26 mouse cellular contexts compared by ENCODE assay signal in genomic region chr1:140205329-140205728, GRCm38 (mm10). TPM values are rescaled to one million over a fixed set of nuclear protein-coding genes. Genes with fewer than 3 reads are reported as not detected.
"Had no signal": no experiment of that assay in that cellular context is flagged by ENCODE, and none has a peak within 500 bp of the region (broad histone marks: within the 10 kb centered on the region; RNA-seq: fewer than 3 reads in every experiment).

No protein-coding gene starts in this region.

- H3K9ac ChIP-seq: heart, embryonic 13.5 days; heart, embryonic 15.5 days; hindbrain, embryonic 13.5 days; hindbrain, embryonic 15.5 days; kidney, embryonic 15.5 days; limb, embryonic 13.5 days; limb, embryonic 15.5 days; liver, embryonic 12.5 days; liver, embryonic 14.5 days had no signal

- H3K9me3 ChIP-seq: heart, embryonic 13.5 days; heart, embryonic 15.5 days; hindbrain, embryonic 13.5 days; hindbrain, embryonic 15.5 days; limb, embryonic 15.5 days; liver, embryonic 12.5 days had no signal

- H3K36me3 ChIP-seq: heart, embryonic 13.5 days; heart, embryonic 15.5 days; hindbrain, embryonic 13.5 days; hindbrain, embryonic 15.5 days; kidney, embryonic 15.5 days; limb, embryonic 13.5 days; limb, embryonic 15.5 days; liver, embryonic 12.5 days had no signal

- H3K4me1 ChIP-seq: heart, embryonic 13.5 days; heart, embryonic 15.5 days; hindbrain, embryonic 13.5 days; hindbrain, embryonic 15.5 days; kidney, embryonic 15.5 days; limb, embryonic 13.5 days; limb, embryonic 15.5 days; liver, embryonic 12.5 days had no signal

- H3K27ac ChIP-seq: heart, adult 2 months; heart, embryonic 13.5 days; heart, embryonic 15.5 days; hindbrain, embryonic 13.5 days; hindbrain, embryonic 15.5 days; hindbrain, postnatal 0 days; kidney, embryonic 15.5 days; kidney, postnatal 0 days; limb, embryonic 13.5 days; limb, embryonic 15.5 days; liver, embryonic 12.5 days; liver, embryonic 14.5 days had no signal

- DNase-seq: gastrocnemius, postnatal 14 days; gastrocnemius, postnatal 36 days; heart, adult 11 months; heart, adult 2 months; heart, postnatal 14 days; heart, postnatal 36 days; kidney, adult 11 months; kidney, adult 2 months; kidney, adult 9 months; kidney, postnatal 14 days; kidney, postnatal 36 days; layer of hippocampus, adult 9-11 months; layer of hippocampus, postnatal 36 days; left cerebral cortex, postnatal 4 days had no signal

- H3K4me3 ChIP-seq: heart, adult 2 months; heart, embryonic 13.5 days; heart, embryonic 15.5 days; hindbrain, embryonic 13.5 days; hindbrain, embryonic 15.5 days; kidney, embryonic 15.5 days; limb, embryonic 13.5 days; limb, embryonic 15.5 days; liver, embryonic 12.5 days had no signal

RNA-seq across cellular contexts. Expression of gene Cfh, which starts 21.8 kb away (rescaled TPM):
- total RNA-seq: hematopoietic stem cell, adult 5-6 weeks had no signal

RNA-seq across cellular contexts. Expression of gene Kcnt2, which starts 40.6 kb away (rescaled TPM):
- total RNA-seq: hematopoietic stem cell, adult 5-6 weeks had no signal
